Mouse (Mus musculus) lung, adult 2 months (tissue): ENCODE results near the gene Zc3h10. TPM values are rescaled to one million over a fixed set of nuclear protein-coding genes. Genes with fewer than 3 reads are reported as not detected.

Experiments
- DNase-seq: peaks from one replicate; pipeline ENCODE4 v3.0.0; 2022
- H3K4me1 ChIP-seq: fragments of 200-500 bp; 2 replicates; pipeline ENCODE4 v1.6.1; 2011; ENCODE audit warnings: low read length; ENCODE audit not compliant: control insufficient read depth, insufficient read depth
- H3K4me3 ChIP-seq: fragments of 200-500 bp; replicated peaks from 2 replicates; pipeline ENCODE3; 2011; ENCODE audit warnings: low read depth, mild to moderate bottlenecking, control low read depth, low read length; ENCODE audit errors: extremely low read depth
- CTCF ChIP-seq: fragments of 200-500 bp; IDR thresholded peaks from 2 replicates; pipeline ENCODE4 v1.5.1; 2011; ENCODE audit warnings: mild to moderate bottlenecking, low read length, control low read depth; ENCODE audit not compliant: insufficient read depth
- POLR2A ChIP-seq: fragments of 200-500 bp; IDR thresholded peaks from 2 replicates; pipeline ENCODE4 v1.6.1; 2011; ENCODE audit warnings: low read depth, mild to moderate bottlenecking, control low read depth, low read length, borderline replicate concordance; ENCODE audit errors: extremely low read depth
- WGBS: fragments of 180-500 bp; shearing (Covaris S2); methylation state at CpG from one replicate; pipeline ENCODE4 v1.1.7; 2018; 5-methylcytosine and 5-hydroxymethylcytosine counted together
- polyA plus RNA-seq: library from polyadenylated mRNA; depleted of rRNA; stranded (reverse); fragments of >200 nt; gene quantifications from 2 replicates; pipeline ENCODE4 v1.2.3, GENCODE M21; 2012

The Zc3h10 gene
- polyA plus RNA-seq, 1 experiment, result 13.2 TPM

GRCm38 (mm10) chr10:128525671-128526308, 21.8 kb downstream of the Zc3h10 start, which contains the start of gene Esyt1:
Gene Esyt1 (minus strand): TSS chr10:128525871.
- under 1% methylated on average over 37 of the region's 37 CpGs for WGBS
- TF ChIP-seq POLR2A (peak; percentile 82; the same call in 1 of the 2 replicates), CTCF (no peak)
- Histone ChIP-seq H3K4me3 (peak within 1 kb of the TSS; percentile 79), H3K4me1 (peaks cover 4% of the 10 kb centered on the region; the same call in 1 of the 2 replicates)
- DNase-seq, result peak; percentile 89

GRCm38 (mm10) chr10:128524732-128525662, 22.6 kb downstream of the Zc3h10 start:
- under 1% methylated on average over 58 of the region's 58 CpGs for WGBS
- peaks cover 4% of the 10 kb centered on the region; the same call in 1 of the 2 replicates for H3K4me1 ChIP-seq
- TF ChIP-seq POLR2A (peak; percentile 37), CTCF (no peak)
- DNase-seq, result peak; percentile 59
- peak overlapping the region; percentile 79 for H3K4me3 ChIP-seq

GRCm38 (mm10) chr10:128524111-128524731, 23.4 kb downstream of the Zc3h10 start:
- WGBS, result 29% methylated on average over 11 of the region's 11 CpGs
- DNase-seq, result no peak
- TF ChIP-seq CTCF (no peak), POLR2A (no peak)
- Histone ChIP-seq H3K4me1 (peaks cover 4% of the 10 kb centered on the region; the same call in 1 of the 2 replicates), H3K4me3 (peak overlapping the region; percentile 79)

GRCm38 (mm10) chr10:128522351-128522750, 25.2 kb downstream of the Zc3h10 start:
- WGBS, result 73% methylated on average over 6 of the region's 6 CpGs
- H3K4me3 ChIP-seq, result no peak overlapping the region
- DNase-seq, result no peak
- TF ChIP-seq CTCF (no peak), POLR2A (no peak)
- peaks cover 4% of the 10 kb centered on the region; the same call in 1 of the 2 replicates for H3K4me1 ChIP-seq

GRCm38 (mm10) chr10:128520591-128520990, 27.0 kb downstream of the Zc3h10 start:
- WGBS, result 87% methylated on average over 16 of the region's 16 CpGs
- TF ChIP-seq POLR2A (no peak), CTCF (no peak)
- no peak for DNase-seq
- Histone ChIP-seq H3K4me3 (no peak overlapping the region), H3K4me1 (no peaks in the 10 kb centered on the region)

GRCm38 (mm10) chr10:128518833-128519232, 28.7 kb downstream of the Zc3h10 start:
- 76% methylated on average over 7 of the region's 7 CpGs for WGBS
- DNase-seq, result peak; percentile 60

GRCm38 (mm10) chr10:128516677-128517076, 30.9 kb downstream of the Zc3h10 start:
- no peak for TF ChIP-seq CTCF
- TF ChIP-seq POLR2A, result no peak
- WGBS, result 54% methylated on average over 6 of the region's 6 CpGs
- H3K4me3 ChIP-seq, result no peak overlapping the region
- no peak for DNase-seq
- H3K4me1 ChIP-seq, result no peaks in the 10 kb centered on the region

More at GRCm38 (mm10) chr10:128518833-128519232, 28.7 kb downstream of the Zc3h10 start:
- TF ChIP-seq POLR2A (no peak), CTCF (peak; percentile 80)
- Histone ChIP-seq H3K4me3 (no peak overlapping the region), H3K4me1 (no peaks in the 10 kb centered on the region)

GRCm38 (mm10) chr10:128516029-128516428, 31.5 kb downstream of the Zc3h10 start:
- no peak for DNase-seq
- no peak overlapping the region for H3K4me3 ChIP-seq
- WGBS, result 76% methylated on average over 20 of the region's 20 CpGs
- TF ChIP-seq POLR2A, result no peak
- TF ChIP-seq CTCF, result no peak
- H3K4me1 ChIP-seq, result no peaks in the 10 kb centered on the region

GRCm38 (mm10) chr10:128515044-128515443, 32.5 kb downstream of the Zc3h10 start:
- WGBS, result 84% methylated on average over 4 of the region's 4 CpGs
- Histone ChIP-seq H3K4me1 (no peaks in the 10 kb centered on the region), H3K4me3 (no peak overlapping the region)
- DNase-seq, result no peak
- TF ChIP-seq POLR2A, result no peak
- no peak for TF ChIP-seq CTCF
